Mouse (Mus musculus) limb, embryonic 14.5 days (tissue): ENCODE measurements around the gene Trmt61a. TPM values are rescaled to one million over a fixed set of nuclear protein-coding genes. Genes with fewer than 3 reads are reported as not detected.
"Not testable (repeated sequence)": the region's sequence is repeated elsewhere in the genome, so short reads cannot be mapped to it uniquely, and the experiment has no call there.

Source experiments
- ATAC-seq: fragments of 200-750 bp; cut with Nextera tagmentation; 2 replicates; pipeline ENCODE4 v1.8.0; 2017; ENCODE audit warnings: low read depth, moderate number of reproducible peaks, moderate TSS enrichment; ENCODE audit not compliant: low FRiP score
- DNase-seq: peaks from one replicate; pipeline ENCODE4 v3.0.0-alpha.2; 2015; ENCODE audit warnings: low spot score
- H3K27ac ChIP-seq: fragments of 300-500 bp; sonication (generic); replicated peaks from 2 replicates; pipeline ENCODE4 v1.5.1; 2014; ENCODE audit warnings: low read depth, mild to moderate bottlenecking, low read length, moderate library complexity, mixed read lengths
- H3K27me3 ChIP-seq: fragments of 300-500 bp; sonication (generic); 2 replicates; pipeline ENCODE4 v1.6.1; 2014; ENCODE audit warnings: low read length, mixed read lengths; ENCODE audit not compliant: control insufficient read depth, insufficient read depth
- H3K36me3 ChIP-seq: fragments of 300-500 bp; sonication (generic); 2 replicates; pipeline ENCODE4 v1.6.1; 2014; ENCODE audit warnings: mild to moderate bottlenecking, low read length, moderate library complexity, mixed read lengths; ENCODE audit not compliant: control insufficient read depth, insufficient read depth
- H3K4me1 ChIP-seq: fragments of 300-500 bp; sonication (generic); 2 replicates; pipeline ENCODE4 v1.6.1; 2014; ENCODE audit warnings: antibody characterized with exemption, low read length, mixed read lengths; ENCODE audit not compliant: control insufficient read depth, insufficient read depth
- H3K4me2 ChIP-seq: fragments of 300-500 bp; sonication (generic); replicated peaks from 2 replicates; pipeline ENCODE4 v1.6.1; 2014; ENCODE audit warnings: low read depth, mild to moderate bottlenecking, low read length, moderate library complexity; ENCODE audit not compliant: severe bottlenecking
- H3K4me3 ChIP-seq: fragments of 300-500 bp; sonication (generic); replicated peaks from 2 replicates; pipeline ENCODE4 v1.5.1; 2014; ENCODE audit warnings: low read length
- H3K9ac ChIP-seq: fragments of 300-500 bp; sonication (generic); 2 replicates; pipeline ENCODE4 v1.6.1; 2014; ENCODE audit warnings: mild to moderate bottlenecking, low read depth, low read length, moderate library complexity; ENCODE audit not compliant: severe bottlenecking
- H3K9me3 ChIP-seq: fragments of 300-500 bp; sonication (generic); 2 replicates; pipeline ENCODE4 v1.6.1; 2016; ENCODE audit warnings: low read length; ENCODE audit not compliant: control insufficient read depth
- POLR2A ChIP-seq: fragments of 200-500 bp; IDR thresholded peaks from 2 replicates; pipeline ENCODE4 v1.8.0; 2012; ENCODE audit warnings: inconsistent platforms, mild to moderate bottlenecking, moderate library complexity, borderline replicate concordance; ENCODE audit not compliant: insufficient read depth, insufficient read length; ENCODE audit errors: extremely low read depth
- WGBS: fragments of 180-500 bp; shearing (Covaris S2); extraction: QIAGEN DNeasy Blood & Tissue Kit; methylation state at CpG from one replicate; pipeline ENCODE4 v1.1.7; 2014; 5-methylcytosine and 5-hydroxymethylcytosine counted together
- polyA plus RNA-seq, 2 experiments: library from polyadenylated mRNA; depleted of rRNA in 1 of 2; stranded (reverse) in 1 of 2; unstranded in 1 of 2; fragments of >200 nt; fragmentation: Nextera tagmentation in 1 of 2; extraction: Ambion mirVana in 1 of 2; gene quantifications; 2 replicates each; pipeline versions ENCODE4 v1.2.1 to v1.2.3; 2012 to 2014

The Trmt61a gene
- polyA plus RNA-seq, 2 experiments: 7.3 to 30.8 TPM

- DNase-seq (no peak), ATAC-seq (no peak)
- H3K27me3 ChIP-seq: no peaks in the 10 kb centered on the region
- H3K9me3 ChIP-seq: no peaks in the 10 kb centered on the region
- H3K36me3 ChIP-seq: peaks cover 27% of the 10 kb centered on the region
- no peak for TF ChIP-seq POLR2A
- H3K4me3 ChIP-seq: no peak overlapping the region
- 65% methylated on average over 15 of the region's 15 CpGs for WGBS
- H3K4me1 ChIP-seq: peaks cover 2% of the 10 kb centered on the region
- H3K9ac ChIP-seq: no peak overlapping the region
- no peak overlapping the region for H3K27ac ChIP-seq
- H3K4me2 ChIP-seq: no peak overlapping the region
These were observed 27.5 kb downstream of the Trmt61a start for GRCm38 (mm10) chr12:111705186-111705973.

DNA sequence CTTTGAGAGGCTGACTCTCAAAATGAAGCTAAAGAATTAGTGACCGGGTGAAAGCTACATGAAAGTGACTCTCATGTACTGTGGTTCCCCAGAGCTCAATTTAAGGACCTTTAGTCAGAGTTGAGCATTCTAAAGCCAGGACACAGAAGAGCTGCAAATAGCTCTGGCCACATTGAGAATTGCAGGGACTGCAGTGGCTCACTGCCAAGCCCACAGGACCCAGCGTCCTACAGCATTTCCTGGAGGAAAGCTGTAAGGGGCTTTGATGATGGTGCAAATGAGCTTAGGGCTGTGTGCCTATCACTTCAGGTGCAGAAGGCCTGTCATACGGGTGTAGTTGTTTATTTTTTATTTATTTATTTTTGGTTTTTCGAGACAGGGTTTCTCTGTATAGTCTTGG lies 30.3 kb downstream of the Trmt61a start:
- Histone ChIP-seq H3K36me3 (peaks cover 34% of the 10 kb centered on the region), H3K27ac (no peak overlapping the region), H3K9ac (no peak overlapping the region), H3K4me1 (peaks cover 9% of the 10 kb centered on the region), H3K27me3 (no peaks in the 10 kb centered on the region), H3K4me2 (no peak overlapping the region), H3K4me3 (no peak overlapping the region), H3K9me3 (no peaks in the 10 kb centered on the region)
- TF ChIP-seq POLR2A: no peak
- WGBS: 78% methylated on average over 4 of the region's 4 CpGs
- ATAC-seq (no peak), DNase-seq (no peak)

- peaks cover 15% of the 10 kb centered on the region for H3K4me1 ChIP-seq
These were observed 32.2 kb downstream of the Trmt61a start for GRCm38 (mm10) chr12:111710091-111710490.

GRCm38 (mm10) chr12:111712476-111712875 lies 34.6 kb downstream of the Trmt61a start:
- H3K4me2 ChIP-seq: peak overlapping the region; percentile 87
- H3K36me3 ChIP-seq: peaks cover 38% of the 10 kb centered on the region
- TF ChIP-seq POLR2A: no peak
- no peaks in the 10 kb centered on the region for H3K9me3 ChIP-seq
- ATAC-seq (peak; percentile 31), DNase-seq (no peak)
- no peaks in the 10 kb centered on the region for H3K27me3 ChIP-seq
- H3K9ac ChIP-seq: peak overlapping the region; percentile 96
- under 1% methylated on average over 25 of the region's 33 CpGs for WGBS
- peak overlapping the region; percentile 99 for H3K4me3 ChIP-seq
- peaks cover 13% of the 10 kb centered on the region for H3K4me1 ChIP-seq
- H3K27ac ChIP-seq: peak overlapping the region; percentile 72

More at GRCm38 (mm10) chr12:111710091-111710490, 32.2 kb downstream of the Trmt61a start:
- no peak for ATAC-seq
- no peak for DNase-seq
- Histone ChIP-seq H3K4me2 (no peak overlapping the region), H3K27me3 (no peaks in the 10 kb centered on the region), H3K9me3 (no peaks in the 10 kb centered on the region), H3K4me3 (no peak overlapping the region), H3K9ac (no peak overlapping the region), H3K36me3 (peaks cover 38% of the 10 kb centered on the region), H3K27ac (no peak overlapping the region)
- TF ChIP-seq POLR2A: no peak
- WGBS: 90% methylated on average over 10 of the region's 10 CpGs

GRCm38 (mm10) chr12:111713004-111713651 lies 35.2 kb downstream of the Trmt61a start, which contains the start of the genes Bag5 and Apopt1:
TSS of gene Bag5 (minus strand) at chr12:111713257.
TSS of gene Apopt1 (plus strand) at chr12:111713261.
- TF ChIP-seq POLR2A: peak; percentile 82; the same call in 1 of the 2 replicates
- Histone ChIP-seq H3K27ac (peak within 1 kb of the TSS; percentile 72), H3K4me3 (peak within 1 kb of the TSS; percentile 99), H3K9me3 (no peaks in the 10 kb centered on the region), H3K36me3 (peaks cover 31% of the 10 kb centered on the region), H3K27me3 (no peaks in the 10 kb centered on the region), H3K4me1 (peaks cover 13% of the 10 kb centered on the region), H3K9ac (peak within 1 kb of the TSS; percentile 96), H3K4me2 (peak within 1 kb of the TSS; percentile 87)
- WGBS: under 1% methylated on average over 50 of the region's 86 CpGs
- DNase-seq (peak; percentile 88), ATAC-seq (peak; percentile 94)

GRCm38 (mm10) chr12:111713880-111714279 lies 36.0 kb downstream of the Trmt61a start:
- peak overlapping the region; percentile 87 for H3K4me2 ChIP-seq
- H3K27me3 ChIP-seq, H3K9me3 ChIP-seq, H3K9ac ChIP-seq, DNase-seq, H3K27ac ChIP-seq, ATAC-seq: not testable (repeated sequence)
- peaks cover 25% of the 10 kb centered on the region for H3K36me3 ChIP-seq
- 78% methylated on average over 6 of the region's 6 CpGs for WGBS
- peaks cover 13% of the 10 kb centered on the region for H3K4me1 ChIP-seq
- H3K4me3 ChIP-seq: peak overlapping the region; percentile 99
